ENCODE assay signal across 8 mouse cellular contexts in the genomic region with DNA sequence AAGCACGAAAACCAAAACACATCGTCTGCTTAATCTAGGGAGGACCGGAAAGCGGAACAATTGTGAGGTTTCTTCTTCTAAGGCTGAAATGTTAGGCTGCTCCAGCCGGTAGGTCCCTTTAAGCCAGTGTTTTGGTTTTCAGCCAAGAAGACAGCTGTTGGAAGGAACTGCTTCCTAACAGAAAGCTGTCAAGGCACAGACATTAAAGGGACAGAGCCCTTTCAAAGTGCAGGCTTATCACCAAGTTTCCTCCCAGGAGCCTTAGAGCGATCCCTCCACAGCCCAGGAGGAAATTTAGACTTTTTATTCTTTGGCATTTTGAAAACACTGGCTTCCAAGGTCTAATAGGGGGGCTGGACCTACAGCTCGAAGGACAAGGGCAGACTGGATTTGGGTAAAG. TPM values are rescaled to one million over a fixed set of nuclear protein-coding genes. Genes with fewer than 3 reads are reported as not detected.
DNase-seq lines count a peak whose midpoint lies in the region; ATAC-seq and TF ChIP-seq lines count a peak whose summit lies in the region.

No protein-coding gene starts in this region.

- no peaks in the 10 kb centered on the region for H3K9me3 ChIP-seq in hindbrain, embryonic 15.5 days
- H3K9me3 ChIP-seq in stomach, embryonic 14.5 days (ENCODE audit: control insufficient read depth, low read depth, low read length) = no peaks in the 10 kb centered on the region

- no peaks in the 10 kb centered on the region for H3K27me3 ChIP-seq in hindbrain, embryonic 15.5 days
- no peaks in the 10 kb centered on the region for H3K27me3 ChIP-seq in stomach, embryonic 14.5 days (ENCODE audit: control insufficient read depth, insufficient read depth, low read length)

- ATAC-seq in hindbrain, embryonic 15.5 days (ENCODE audit: low FRiP score, low read depth) = no peak
- peak; percentile 7; the same call in 1 of the 2 replicates for ATAC-seq in stomach, embryonic 14.5 days (ENCODE audit: insufficient number of reproducible peaks, insufficient read depth, low FRiP score, low read depth)

- H3K4me1 ChIP-seq in hindbrain, embryonic 15.5 days (replicated peaks) = peaks cover 28% of the 10 kb centered on the region
- peaks cover 16% of the 10 kb centered on the region; the same call in 1 of the 2 replicates for H3K4me1 ChIP-seq in stomach, embryonic 14.5 days (ENCODE audit: control insufficient read depth, insufficient read depth, low read length)

- peak overlapping the region; percentile 92 for H3K4me2 ChIP-seq in hindbrain, embryonic 15.5 days
- peak overlapping the region; percentile 96 for H3K4me2 ChIP-seq in stomach, embryonic 14.5 days (replicated peaks; ENCODE audit: low read depth, low read length)

- H3K9ac ChIP-seq in hindbrain, embryonic 15.5 days = peak overlapping the region; percentile 89
- peak overlapping the region; percentile 76 for H3K9ac ChIP-seq in stomach, embryonic 14.5 days (replicated peaks; ENCODE audit: low read depth, low read length)

- peak overlapping the region; percentile 87 for H3K4me3 ChIP-seq in gastrocnemius, adult 2 months
- H3K4me3 ChIP-seq in hindbrain, embryonic 15.5 days = peak overlapping the region; percentile 84
- peak overlapping the region; percentile 50 for H3K4me3 ChIP-seq in left cerebral cortex, adult 2 months
- H3K4me3 ChIP-seq in stomach, embryonic 14.5 days (ENCODE audit: low read depth, low read length) = peak overlapping the region; percentile 75

- DNase-seq in embryo, embryonic 10 days (ENCODE audit: low spot score) = peak; percentile 64
- no peak for DNase-seq in embryo, embryonic 9.5 days (ENCODE audit: extremely low spot score)
- peak; percentile 83 to 91 for DNase-seq in cerebellum, postnatal 10 days
- peak; percentile 51 for DNase-seq in gastrocnemius, adult 2 months
- peak; percentile 28 to 35 for DNase-seq in left cerebral cortex, adult 2 months (ENCODE audit: extremely low spot score in 1 of 2, low spot score in 2 of 2)
- peak; percentile 42 to 67 for DNase-seq in lung, postnatal 4 days

- 1% methylated on average over 7 of the region's 7 CpGs for WGBS in hindbrain, embryonic 15.5 days
- WGBS in stomach, embryonic 14.5 days = 5% methylated on average over 7 of the region's 7 CpGs

- intact Hi-C loops in gastrocnemius, adult 2 months (cut with DNase I) = loop anchor here (2.0 kb wide), 1 partner anchor 34 kb away; no protein-coding TSS in a partner anchor
- intact Hi-C loops in left cerebral cortex, adult 2 months (cut with DNase I) = loop anchor here (2.0 to 5.0 kb wide), 2 partner anchors 221 to 258 kb away; no protein-coding TSS in a partner anchor

- H3K36me3 ChIP-seq in hindbrain, embryonic 15.5 days = peaks cover 16% of the 10 kb centered on the region; the same call in 1 of the 2 replicates
- H3K36me3 ChIP-seq in stomach, embryonic 14.5 days (ENCODE audit: control insufficient read depth, insufficient read depth, low read length) = peaks cover 13% of the 10 kb centered on the region

- TF ChIP-seq CTCF in gastrocnemius, adult 2 months (IDR thresholded peaks at IDR 0.05) = no peak
- TF ChIP-seq CTCF in left cerebral cortex, adult 2 months (IDR thresholded peaks at IDR 0.05) = no peak

- peak overlapping the region; percentile 91 for H3K27ac ChIP-seq in gastrocnemius, adult 2 months
- H3K27ac ChIP-seq in hindbrain, embryonic 15.5 days (replicated peaks) = peak overlapping the region; percentile 96
- H3K27ac ChIP-seq in left cerebral cortex, adult 2 months = peak overlapping the region; percentile 65
- H3K27ac ChIP-seq in stomach, embryonic 14.5 days (ENCODE audit: low read length) = peak overlapping the region; percentile 86

RNA-seq across cellular contexts. Expression of a gene that starts 3.4 kb away (rescaled TPM):
- total RNA-seq in gastrocnemius, adult 2 months (2021) = under 1 TPM; 0.31 to 0.50 TPM
- polyA plus RNA-seq in hindbrain, embryonic 15.5 days (2015; fragmentation: Nextera tagmentation; extraction: Ambion mirVana) = 63.2 and 71.0 TPM in 2 replicates
- total RNA-seq in left cerebral cortex, adult 2 months (2021) = 10 to 100 TPM; 10.2 to 11.1 TPM
- 47.6 and 47.9 TPM in 2 replicates for polyA plus RNA-seq in stomach, embryonic 14.5 days (2014; fragmentation: Nextera tagmentation; extraction: Ambion mirVana)

Comparison
In these comparisons a context has a peak if more than half of its experiments do, and no peak if none do; other contexts are left out.
1. RNA of a gene that starts 3.4 kb away (total RNA-seq): 10.2 to 11.1 TPM in left cerebral cortex, adult 2 months; 0.31 to 0.50 TPM in gastrocnemius, adult 2 months; every median in the first group is over 4 times any median in the second.
2. Peak in every context shown above with its lines, with median percentiles within 50 percentile points of each other: H3K27ac ChIP-seq and H3K4me3 ChIP-seq.